Mouse (Mus musculus): Measurements from ENCODE around the gene Coil.

DNA sequence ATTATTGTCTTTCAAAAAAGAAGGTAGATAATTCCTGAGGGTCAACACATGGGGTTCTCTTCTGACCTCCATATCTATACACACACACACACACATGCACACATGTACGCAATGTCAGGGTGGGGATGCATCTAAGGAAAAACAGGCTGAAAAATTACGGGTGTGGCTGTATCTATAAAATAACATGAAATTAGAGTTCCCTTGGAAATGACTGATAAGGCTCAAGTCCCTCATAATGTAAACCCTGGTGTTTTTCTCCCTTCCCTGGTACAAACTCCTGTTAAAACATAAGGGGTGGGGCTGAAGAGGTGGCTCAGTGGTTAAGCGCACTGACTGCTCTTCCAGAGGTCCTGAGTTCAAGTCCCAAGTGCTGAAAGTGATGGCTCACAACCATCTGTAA lies 16.5 kb upstream of the Coil start:
- TF ChIP-seq POLR2A (IDR thresholded peaks at IDR 0.05; ENCODE audit: control insufficient read depth, low read depth, low read length) (no peak), CTCF (IDR thresholded peaks at IDR 0.05; ENCODE audit: control insufficient read depth, insufficient read depth, insufficient replicate concordance, low read depth, low read length) (no peak)

Data from testis, adult 2 months (tissue).